Mouse (Mus musculus): ENCODE measurements around the gene Ttc28.

- no peak for TF ChIP-seq CTCF (IDR thresholded peaks at IDR 0.05; ENCODE audit: low read depth)
- TF ChIP-seq EP300 (IDR thresholded peaks at IDR 0.05; ENCODE audit: low read depth) = no peak
Observed at GRCm38 (mm10) chr5:111041952-111042351, 162.3 kb downstream of the Ttc28 start.
